Mouse (Mus musculus) kidney, postnatal 25 days (tissue): ENCODE results near the gene Mansc4.

Experiments
- DNase-seq, 2 experiments: peaks; one replicate each; pipeline ENCODE4 v3.0.0; 2021; ENCODE audit warnings: mixed read lengths in 2 of 2

The Mansc4 gene

GRCm38 (mm10) chr6:147076878-147077277 is 10.0 kb downstream of the Mansc4 start:
- no peak for DNase-seq

- no peak for DNase-seq
These were observed 10.9 kb downstream of the Mansc4 start for GRCm38 (mm10) chr6:147075808-147076387.

DNA sequence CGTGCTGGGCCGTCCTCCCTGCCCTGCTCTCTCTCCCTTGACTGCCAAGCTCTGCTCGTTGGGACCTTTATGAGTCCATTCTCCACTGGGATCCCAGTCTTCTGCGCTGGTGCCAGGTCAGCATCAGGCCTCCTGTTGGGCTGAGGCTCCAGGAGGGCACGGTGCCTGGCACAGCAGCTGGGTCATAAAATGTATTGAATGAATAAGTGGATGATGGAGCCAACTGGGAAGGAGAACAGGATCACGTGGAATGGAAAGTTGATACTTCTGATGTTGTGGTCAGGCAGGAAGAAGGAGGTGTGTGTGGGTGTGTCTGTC is 21.9 kb downstream of the Mansc4 start:
- peak; percentile 58 to 84 for DNase-seq

DNA sequence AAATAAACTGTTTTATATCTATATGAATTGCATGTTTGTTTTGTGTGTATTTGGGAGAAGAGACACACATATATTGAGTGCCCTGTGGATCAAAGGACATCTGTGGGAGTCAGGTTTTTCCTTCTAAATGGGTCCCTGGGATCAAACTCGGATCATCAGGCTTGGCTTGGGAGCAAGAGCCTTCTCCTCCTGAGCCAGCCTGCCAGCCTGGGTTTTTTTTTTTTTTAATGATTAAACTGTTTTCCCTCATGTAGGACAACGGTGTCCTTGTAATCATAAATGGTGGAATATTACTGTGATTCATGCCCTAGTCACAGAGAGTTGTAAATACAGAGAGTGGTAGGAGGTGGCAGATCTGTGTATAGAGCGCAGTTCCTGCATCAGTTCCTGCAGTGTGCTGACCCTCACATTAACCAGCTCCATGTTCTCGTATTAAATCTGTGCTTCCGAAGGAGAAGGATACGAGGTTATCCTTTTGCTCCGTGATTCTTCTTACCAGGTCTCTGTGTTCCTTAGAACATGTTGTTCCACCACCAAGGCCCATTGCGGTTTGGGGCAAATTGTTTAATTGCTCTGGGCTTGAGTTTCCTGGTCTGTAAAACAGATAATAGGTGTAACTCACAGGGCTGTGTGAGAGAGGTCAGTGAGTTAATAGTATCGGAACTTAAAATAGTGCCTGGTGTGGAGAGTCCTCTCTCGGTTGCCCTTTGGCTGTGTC is 22.4 kb downstream of the Mansc4 start:
- no peak for DNase-seq

DNA sequence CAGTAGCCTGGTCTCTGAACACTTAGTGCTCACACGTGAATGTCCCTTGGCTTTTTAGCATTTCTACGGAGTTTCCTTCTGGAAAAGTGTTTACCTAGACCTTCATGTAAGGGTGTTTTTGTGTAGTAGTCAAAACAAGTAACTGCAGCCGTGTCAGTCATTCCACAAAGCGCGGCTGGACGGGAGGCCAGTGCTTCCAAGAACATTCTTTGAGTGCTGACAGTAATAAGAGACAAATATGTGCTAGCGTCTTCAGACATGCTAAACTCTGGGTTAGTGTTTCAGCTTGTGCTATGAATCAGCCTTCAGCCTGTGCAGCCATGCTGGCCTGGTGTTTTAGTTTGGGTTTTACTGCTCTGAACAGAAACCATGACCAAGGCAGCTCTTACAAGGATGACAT is 24.1 kb downstream of the Mansc4 start:
- DNase-seq = no peak

DNA sequence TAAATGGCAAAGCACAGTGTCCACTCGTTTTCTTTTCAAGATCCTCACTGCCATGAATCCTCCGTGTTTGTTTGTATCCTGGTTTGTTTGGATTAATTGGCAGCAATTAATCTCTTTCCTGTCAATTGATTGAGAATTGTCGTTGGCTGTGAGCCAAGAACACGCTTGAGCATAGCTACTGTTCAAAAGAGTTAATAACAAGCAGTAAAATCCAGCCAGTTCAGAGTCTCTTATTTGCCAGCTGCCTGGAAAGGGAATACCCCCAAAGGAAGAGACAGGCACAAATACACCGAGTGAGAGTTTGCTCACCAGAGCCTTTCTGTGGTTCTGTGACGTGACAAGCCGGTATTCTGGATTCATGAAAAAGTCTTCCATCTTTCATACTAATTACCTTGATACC is 24.8 kb downstream of the Mansc4 start:
- no peak for DNase-seq

GRCm38 (mm10) chr6:147061630-147062029 is 25.2 kb downstream of the Mansc4 start:
- DNase-seq = no peak

DNA sequence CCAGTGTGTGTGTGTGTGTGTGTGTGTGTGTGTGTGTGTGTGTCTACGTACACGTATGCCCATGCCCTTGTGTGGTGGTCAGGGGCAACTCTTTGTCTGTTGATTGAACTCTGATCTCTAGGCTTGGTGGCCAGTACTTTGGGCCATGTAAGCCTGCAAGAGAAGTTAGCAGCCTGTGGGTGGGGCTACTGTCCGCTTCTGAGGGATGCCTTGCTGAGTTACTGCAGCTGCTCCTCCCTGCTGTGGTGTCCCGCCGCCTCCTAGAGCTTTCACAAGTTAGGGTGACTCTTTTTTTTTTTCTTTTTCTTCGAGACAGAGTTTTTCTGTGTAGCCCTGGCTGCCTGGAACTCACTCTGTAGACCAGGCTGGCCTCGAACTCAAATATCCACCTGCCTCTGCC is 27.5 kb downstream of the Mansc4 start:
- no peak for DNase-seq

DNA sequence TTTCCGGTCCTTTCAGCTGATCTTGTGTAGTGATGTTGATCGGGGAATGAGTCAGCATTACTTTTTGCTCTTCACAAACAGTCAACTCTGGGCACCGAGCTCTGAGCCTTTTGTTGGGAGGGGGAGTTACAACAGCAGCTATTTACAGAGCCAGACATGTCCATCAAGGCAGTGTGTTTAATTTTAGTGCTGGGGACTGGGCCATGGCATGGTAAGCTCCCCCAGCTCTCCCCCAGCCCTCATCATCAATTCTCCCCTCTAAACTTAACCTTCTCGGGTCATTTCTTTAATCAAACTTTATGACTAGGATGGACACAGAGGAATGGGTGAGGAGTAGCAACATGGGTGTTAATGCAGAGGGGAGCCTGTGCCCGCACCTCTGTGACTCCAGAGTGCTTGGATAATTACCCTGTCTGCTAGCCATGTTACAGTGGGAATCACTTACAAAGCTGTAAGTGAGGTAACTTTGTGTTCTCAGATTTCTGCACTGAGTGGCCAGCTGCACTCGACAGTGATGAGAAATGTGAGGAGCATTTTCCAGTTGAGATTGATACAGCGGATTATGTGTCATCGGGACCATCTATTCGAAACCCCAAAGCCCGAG is 31.4 kb downstream of the Mansc4 start:
- DNase-seq = no peak

DNA sequence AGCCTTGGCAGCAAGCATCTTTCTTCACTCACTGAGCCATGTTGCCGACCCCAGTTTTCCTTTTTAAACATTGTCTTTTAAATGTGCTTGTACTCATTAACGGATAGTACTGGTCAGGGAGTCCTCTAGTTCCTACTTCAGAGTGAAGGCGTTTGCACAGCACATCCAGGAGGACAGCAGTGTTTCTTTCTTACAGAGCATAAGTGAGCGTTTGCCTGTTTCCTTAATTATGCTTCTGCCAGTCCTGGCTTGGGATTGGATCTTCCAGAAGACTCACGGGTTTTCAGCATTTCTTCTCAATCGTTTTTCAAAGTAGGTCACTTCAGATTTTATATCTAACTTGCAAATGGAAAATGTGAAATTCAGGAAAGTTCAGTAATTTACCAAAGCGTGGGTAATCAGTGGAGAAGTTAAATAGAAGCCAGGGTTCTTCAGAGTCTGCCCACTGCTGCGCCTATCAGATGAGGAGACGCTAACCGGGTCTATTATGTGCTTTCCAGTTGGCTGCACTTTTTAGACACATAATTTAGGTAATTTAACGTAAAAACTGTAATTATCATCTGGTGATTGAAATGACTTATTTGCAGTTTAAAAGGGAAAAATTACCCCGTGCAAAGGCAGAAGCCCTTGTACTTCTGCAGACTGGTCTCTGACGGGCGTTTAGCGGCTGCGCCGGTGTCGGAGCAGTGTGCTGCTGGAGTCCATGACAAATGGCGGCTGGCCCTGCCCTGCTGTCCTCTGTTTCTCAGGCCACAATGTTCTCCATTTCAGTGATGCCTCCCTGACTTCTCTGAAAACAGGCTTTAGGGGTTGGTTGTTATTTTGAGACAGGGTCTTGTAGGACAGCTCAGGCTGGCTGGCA is 32.8 kb downstream of the Mansc4 start:
- DNase-seq = peak; percentile 23 to 54

DNA sequence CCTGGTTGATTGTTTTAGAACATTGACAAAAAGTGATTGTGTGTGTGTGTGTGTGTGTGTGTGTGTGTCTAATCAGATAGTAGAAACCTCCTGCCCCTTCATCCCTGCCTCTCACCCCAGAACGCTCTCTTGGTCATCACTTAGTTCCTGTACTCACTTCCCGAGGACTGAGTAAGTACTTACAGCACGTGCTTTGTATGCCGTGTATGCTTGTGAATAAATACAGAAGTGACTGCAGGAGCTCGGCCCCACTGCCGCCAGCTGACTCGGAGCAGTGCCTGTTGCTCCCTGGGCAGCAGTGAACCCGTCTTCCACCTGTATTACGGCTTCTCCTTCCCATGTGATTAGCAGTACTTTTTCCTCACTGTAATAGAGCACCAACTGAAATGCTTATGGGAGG is 34.4 kb downstream of the Mansc4 start:
- no peak for DNase-seq

DNA sequence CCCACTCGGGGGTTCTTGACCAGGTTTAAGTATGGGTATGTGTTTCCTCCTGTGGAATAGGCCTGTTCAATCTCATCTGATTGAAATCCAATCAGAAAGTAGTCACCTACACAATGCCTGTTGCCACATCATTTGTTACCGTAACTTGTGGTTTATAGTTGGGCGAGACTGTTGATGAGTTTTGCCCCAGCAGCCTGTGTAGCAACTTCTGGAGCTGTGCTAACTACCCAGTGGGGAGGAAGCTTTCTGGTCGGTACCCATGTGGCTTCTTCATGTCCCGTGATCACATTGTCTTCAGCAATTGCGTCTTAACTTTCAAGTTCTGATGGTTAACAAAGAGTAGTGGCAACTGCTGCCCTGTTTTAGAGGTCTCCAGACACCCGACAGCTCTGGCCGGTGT is 35.2 kb downstream of the Mansc4 start:
- DNase-seq = no peak

- no peak for DNase-seq
These were observed 37.5 kb downstream of the Mansc4 start for GRCm38 (mm10) chr6:147049239-147049805.

DNA sequence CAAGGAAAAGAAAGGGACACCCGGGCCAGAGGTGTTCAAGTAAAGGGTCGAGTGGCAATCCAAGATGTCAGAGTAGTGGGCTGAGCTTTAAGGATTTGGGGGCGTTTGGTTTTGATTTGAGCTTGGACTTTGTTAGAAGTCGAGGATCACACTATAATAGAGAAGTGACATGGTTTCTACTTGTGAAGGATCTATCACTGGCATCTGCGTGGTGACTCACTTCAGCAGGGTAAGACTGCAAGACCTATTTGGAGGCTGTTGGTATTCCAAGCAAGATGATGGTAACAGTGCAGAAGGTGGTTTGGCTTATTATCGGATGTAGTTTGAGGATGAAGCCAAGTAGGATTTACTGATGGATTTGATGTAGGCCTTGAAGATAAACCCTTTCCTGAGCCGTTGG is 43.2 kb downstream of the Mansc4 start:
- DNase-seq = no peak

GRCm38 (mm10) chr6:147042291-147043290 is 44.2 kb downstream of the Mansc4 start, which contains the start of gene Mrps35:
Gene Mrps35, plus strand, starts transcription at chr6:147042764.
- peak; percentile 95 for DNase-seq

DNA sequence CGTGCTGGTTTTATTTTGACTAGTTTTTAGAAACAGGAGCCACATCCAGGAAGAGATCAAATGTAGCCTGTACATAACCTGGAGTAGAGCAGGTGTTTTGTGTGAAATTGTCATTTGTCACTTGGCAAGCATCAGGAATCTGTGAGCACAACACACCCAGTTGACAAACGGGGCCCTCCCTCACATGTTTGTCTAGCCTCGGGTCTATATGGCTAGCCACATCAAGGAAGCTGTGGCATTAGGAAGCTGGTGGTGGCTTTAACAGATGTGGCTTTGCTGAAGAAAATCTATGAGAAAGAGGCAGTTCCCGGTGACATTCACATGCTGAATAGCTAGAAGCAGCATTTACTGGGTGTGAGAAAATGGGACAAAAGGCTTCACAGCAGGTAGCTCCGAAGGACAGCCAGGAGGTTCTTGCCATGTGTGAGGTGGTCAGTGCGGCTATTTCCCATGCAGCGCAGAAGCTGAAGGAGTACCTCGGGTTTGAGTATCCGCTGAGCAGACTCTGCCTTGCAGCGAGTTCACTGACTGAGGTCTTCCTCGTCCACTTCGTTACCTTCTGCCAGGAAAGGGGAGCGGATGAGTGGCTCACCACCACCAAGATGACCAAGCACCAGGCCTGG is 54.4 kb downstream of the Mansc4 start, which contains the start of gene Rep15:
Gene Rep15 (plus strand): TSS at position 282 of the 623 bp plus-strand sequence.
- no peak for DNase-seq

- DNase-seq = no peak
These were observed 56.5 kb downstream of the Mansc4 start for GRCm38 (mm10) chr6:147030096-147030885.

GRCm38 (mm10) chr6:147029591-147029990 is 57.2 kb downstream of the Mansc4 start:
- no peak for DNase-seq

DNA sequence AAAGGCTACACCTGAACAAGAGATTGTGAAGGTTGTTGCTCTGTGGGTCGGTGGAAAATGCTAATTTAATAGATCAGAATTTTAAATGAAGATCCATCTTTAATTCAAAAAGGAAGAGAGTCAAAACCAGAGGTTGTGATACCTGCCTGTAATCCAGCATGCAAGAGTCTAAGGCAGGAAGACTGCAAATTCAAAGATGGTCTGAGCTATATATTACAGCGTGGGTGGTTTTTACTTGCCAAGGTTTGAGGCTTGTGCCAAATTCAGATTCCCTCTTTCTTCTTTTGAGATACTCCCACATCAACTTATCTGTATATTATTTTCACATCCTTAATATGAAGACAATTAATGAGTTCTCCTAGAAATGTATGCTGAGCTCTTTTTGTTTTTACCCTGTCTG is 58.4 kb downstream of the Mansc4 start:
- DNase-seq = no peak
